Mouse (Mus musculus) 416B (cell line): ENCODE results near the gene Lcn11.

Experiments used
- DNase-seq: peaks from one replicate; pipeline ENCODE4 v3.0.0; 2011; ENCODE audit warnings: low read depth

Lcn11 gene

DNA sequence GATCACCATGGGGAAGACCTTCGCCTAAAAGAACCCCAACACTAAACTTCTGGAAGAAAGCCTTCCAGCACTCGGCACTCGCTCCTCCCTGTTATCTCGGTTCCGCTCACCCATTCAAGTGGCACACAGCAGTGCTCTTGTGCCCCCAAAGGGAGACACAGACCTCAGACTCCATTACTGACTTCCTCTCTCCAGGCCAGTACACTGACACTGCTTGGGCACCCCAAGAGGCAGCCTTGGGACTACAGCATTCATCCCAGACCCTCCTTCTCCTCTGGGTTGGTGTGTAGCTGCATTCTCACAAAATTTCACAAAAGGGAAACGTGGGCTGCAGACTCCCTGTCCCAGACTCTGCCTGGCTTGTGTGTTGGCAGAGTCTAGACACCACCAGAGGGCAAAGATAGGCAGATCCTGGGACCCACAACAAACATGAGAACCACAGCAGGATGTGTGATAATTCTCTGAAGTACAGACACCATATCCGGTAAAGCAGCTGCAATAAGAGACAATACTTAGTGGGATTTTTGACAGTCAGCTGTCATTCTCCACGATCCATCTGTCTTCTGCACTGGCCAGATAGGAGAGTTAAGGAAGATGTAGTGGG, 51.6 kb downstream of the Lcn11 start:
- peak; percentile 51 for DNase-seq
